Mouse (Mus musculus) brain, embryonic 14.5 days (tissue): Measurements from ENCODE around the gene Glt6d1.

Source experiments
- CTCF ChIP-seq: fragments of 200-500 bp; IDR thresholded peaks from 2 replicates; pipeline ENCODE4 v1.5.1; 2012; ENCODE audit warnings: inconsistent platforms, mild to moderate bottlenecking, moderate library complexity, borderline replicate concordance; ENCODE audit not compliant: insufficient read depth, insufficient read length; ENCODE audit errors: extremely low read depth
- POLR2A ChIP-seq: fragments of 200-500 bp; IDR thresholded peaks from 2 replicates; pipeline ENCODE4 v1.6.1; 2012; ENCODE audit warnings: mild to moderate bottlenecking, inconsistent platforms, borderline replicate concordance; ENCODE audit not compliant: poor library complexity, insufficient read depth, insufficient read length, severe bottlenecking; ENCODE audit errors: extremely low read depth

- no peak for TF ChIP-seq CTCF
- TF ChIP-seq POLR2A, result no peak
These were observed 33.7 kb downstream of the Glt6d1 start, which contains the start of gene Gm13539 for GRCm38 (mm10) chr2:25781957-25782356.
